Mouse (Mus musculus): ENCODE measurements around the gene Abi3. TPM values are rescaled to one million over a fixed set of nuclear protein-coding genes. Genes with fewer than 3 reads are reported as not detected.

The Abi3 gene
- polyA plus RNA-seq (2012; rRNA removed; ENCODE audit: low replicate concordance) = 63.1 and 156 TPM in 2 replicates

GRCm38 (mm10) chr11:95842074-95842681 lies at the start of gene Abi3:
Gene Abi3 (minus strand): TSS chr11:95842476.

GRCm38 (mm10) chr11:95837059-95837458 lies 5.2 kb downstream of the Abi3 start, which contains the start of gene Gngt2:
Gene Gngt2 (plus strand): TSS chr11:95837216.

GRCm38 (mm10) chr11:95824071-95824876 lies 18.0 kb downstream of the Abi3 start, which contains the start of gene Phospho1:
Gene Phospho1 (plus strand): TSS chr11:95824499.

Other genes starting within 250 kb of the Abi3 start
- 84.2 and 160 TPM in 2 replicates for gene Phb, start 175.5 kb downstream of the Abi3 start, polyA plus RNA-seq (2012; rRNA removed; ENCODE audit: low replicate concordance)
- 23.4 and 36.6 TPM in 2 replicates for gene Zfp652, start 129.8 kb downstream of the Abi3 start, polyA plus RNA-seq (2012; rRNA removed; ENCODE audit: low replicate concordance)
- gene B130006D01Rik, start 118.9 kb downstream of the Abi3 start, polyA plus RNA-seq (2012; rRNA removed; ENCODE audit: low replicate concordance) = 0.04 and 0.10 TPM in 2 replicates
- gene Phospho1, start 18.0 kb downstream of the Abi3 start, polyA plus RNA-seq (2012; rRNA removed; ENCODE audit: low replicate concordance) = 115 and 208 TPM in 2 replicates
- 10.4 and 14.7 TPM in 2 replicates for gene Gngt2, start 5.3 kb downstream of the Abi3 start, polyA plus RNA-seq (2012; rRNA removed; ENCODE audit: low replicate concordance)
- not detected in 2 replicates for gene B4galnt2, start 72.4 kb upstream of the Abi3 start, polyA plus RNA-seq (2012; rRNA removed; ENCODE audit: low replicate concordance)
- 0.01 and 0.03 TPM in 2 replicates for gene Igf2bp1, start 163.5 kb upstream of the Abi3 start, polyA plus RNA-seq (2012; rRNA removed; ENCODE audit: low replicate concordance)
- gene Gip, start 182.1 kb upstream of the Abi3 start, polyA plus RNA-seq (2012; rRNA removed; ENCODE audit: low replicate concordance) = not detected in 2 replicates
- 13.5 and 23.0 TPM in 2 replicates for gene Snf8, start 192.4 kb upstream of the Abi3 start, polyA plus RNA-seq (2012; rRNA removed; ENCODE audit: low replicate concordance)
- gene Ube2z, start 222.9 kb upstream of the Abi3 start, polyA plus RNA-seq (2012; rRNA removed; ENCODE audit: low replicate concordance) = 27.0 and 40.6 TPM in 2 replicates
- gene Atp5g1, start 233.2 kb upstream of the Abi3 start, polyA plus RNA-seq (2012; rRNA removed; ENCODE audit: low replicate concordance) = 269 and 729 TPM in 2 replicates